Mouse (Mus musculus) kidney, adult 2 months (tissue): Measurements from ENCODE around the gene Sh3rf3.

Source experiments
- CTCF ChIP-seq: fragments of 200-500 bp; conservative IDR thresholded peaks from 2 replicates; pipeline ENCODE4 v1.5.1; 2011; ENCODE audit warnings: low read depth, mild to moderate bottlenecking, control low read depth, low read length, moderate library complexity, mixed read lengths; ENCODE audit not compliant: insufficient read depth, insufficient read length
- POLR2A ChIP-seq: fragments of 200-500 bp; IDR thresholded peaks from one replicate; pipeline ENCODE4 v1.6.1; 2011; ENCODE audit warnings: low read depth, low read length, control low read depth

DNA sequence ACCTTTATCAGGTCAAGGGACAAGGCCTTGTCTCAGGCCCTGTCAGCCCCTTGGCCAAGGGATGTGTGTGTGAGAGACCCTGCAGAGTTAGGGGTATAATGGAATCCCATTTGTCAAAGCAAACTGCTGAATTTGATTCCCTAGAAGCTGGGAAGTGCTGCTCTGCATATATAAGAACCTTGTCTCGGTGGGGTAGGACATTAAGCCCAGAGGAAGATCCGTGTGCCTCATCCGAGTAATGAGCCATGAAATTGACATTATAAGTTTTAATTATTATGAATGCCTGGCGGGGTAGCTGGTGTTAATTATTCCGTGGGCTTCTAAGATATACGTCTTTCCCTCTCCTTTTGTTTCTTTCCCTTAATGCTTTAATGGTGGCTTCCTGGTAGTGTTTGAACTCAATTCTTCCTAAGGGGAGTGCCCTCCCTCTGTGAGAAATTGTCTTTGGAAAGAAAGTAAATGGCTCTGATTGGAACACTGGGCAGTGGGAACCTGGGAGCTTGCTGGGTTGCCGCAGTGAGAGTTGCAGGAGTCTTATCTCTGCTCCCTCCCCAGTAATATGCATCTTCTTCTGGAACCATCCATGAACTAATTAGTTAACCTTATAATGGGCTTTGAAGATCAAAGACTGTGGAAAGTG, 166.3 kb downstream of the Sh3rf3 start:
- TF ChIP-seq CTCF, result no peak
- TF ChIP-seq POLR2A, result no peak
